ENCODE assay signal across 13 mouse cellular contexts in genomic region chr14:8111545-8111944, GRCm38 (mm10). TPM values are rescaled to one million over a fixed set of nuclear protein-coding genes. Genes with fewer than 3 reads are reported as not detected.
DNase-seq lines count a peak whose midpoint lies in the region; ATAC-seq and TF ChIP-seq lines count a peak whose summit lies in the region.
"Had no signal": no experiment of that assay in that cellular context is flagged by ENCODE, and none has a peak within 500 bp of the region (broad histone marks: within the 10 kb centered on the region; RNA-seq: fewer than 3 reads in every experiment).

No protein-coding gene starts in this region.

- 48% methylated on average over 6 of the region's 6 CpGs for WGBS in heart, embryonic 12.5 days
- 70% methylated on average over 6 of the region's 6 CpGs for WGBS in heart, adult 2 months
- WGBS in lung, adult 2 months = 73% methylated on average over 6 of the region's 6 CpGs
- whole genome bisulfite sequencing in stomach, embryonic 15.5 days = 73% methylated on average over 6 of the region's 6 CpGs

- no peak for TF ChIP-seq EP300 in heart, adult 2 months (IDR thresholded peaks at IDR 0.05; ENCODE audit: insufficient read depth, low read depth, low read length)

- H3K9ac ChIP-seq in heart, embryonic 12.5 days = no peak overlapping the region
- H3K9ac ChIP-seq in heart, adult 2 months (ENCODE audit: low read depth, low read length) = no peak overlapping the region
- H3K9ac ChIP-seq in stomach, embryonic 15.5 days = no peak overlapping the region
- H3K9ac ChIP-seq: midbrain, embryonic 12.5 days had no signal

- peaks cover 15% of the 10 kb centered on the region for H3K4me1 ChIP-seq in heart, embryonic 12.5 days (replicated peaks)
- peaks cover 6% of the 10 kb centered on the region for H3K4me1 ChIP-seq in heart, adult 2 months (ENCODE audit: control insufficient read depth, insufficient read depth, low read length)
- peaks cover 3% of the 10 kb centered on the region; the same call in 1 of the 2 replicates for H3K4me1 ChIP-seq in lung, adult 2 months (ENCODE audit: control insufficient read depth, insufficient read depth, low read length)
- no peaks in the 10 kb centered on the region for H3K4me1 ChIP-seq in stomach, embryonic 15.5 days
- H3K4me1 ChIP-seq: midbrain, embryonic 12.5 days had no signal

- H3K79me2 ChIP-seq in heart, adult 2 months (replicated peaks; ENCODE audit: control insufficient read depth, insufficient read depth, low read length) = no peaks in the 10 kb centered on the region

- intact Hi-C loops in heart, adult 2 months (cut with DNase I) = no loop called here
- intact Hi-C loops in gastrocnemius, adult 2 months (cut with DNase I) = no loop called here

- peak; percentile 36; the same call in 1 of the 2 replicates for ATAC-seq in heart, embryonic 12.5 days (ENCODE audit: insufficient number of reproducible peaks, low FRiP score)
- peak; percentile 61 for ATAC-seq in stomach, embryonic 15.5 days (ENCODE audit: insufficient read depth, low FRiP score, low read depth)

- H3K36me3 ChIP-seq in heart, embryonic 12.5 days = 0 out of 2 replicates have a peak, but pooled peaks cover 2% of the 10 kb centered on the region
- no peaks in the 10 kb centered on the region for H3K36me3 ChIP-seq in heart, adult 2 months (ENCODE audit: control insufficient read depth, insufficient read depth, low read length)
- no peaks in the 10 kb centered on the region for H3K36me3 ChIP-seq in stomach, embryonic 15.5 days
- H3K36me3 ChIP-seq: midbrain, embryonic 12.5 days had no signal

- H3K27me3 ChIP-seq in heart, embryonic 12.5 days (replicated peaks) = no peaks in the 10 kb centered on the region
- H3K27me3 ChIP-seq in heart, adult 2 months (ENCODE audit: control insufficient read depth, insufficient read depth, low read length) = no peaks in the 10 kb centered on the region
- no peaks in the 10 kb centered on the region for H3K27me3 ChIP-seq in stomach, embryonic 15.5 days (replicated peaks)
- H3K27me3 ChIP-seq: midbrain, embryonic 12.5 days had no signal

- TF ChIP-seq POLR2A in heart, adult 2 months (IDR thresholded peaks at IDR 0.05; ENCODE audit: insufficient read depth, low read depth, low read length) = no peak
- TF ChIP-seq POLR2A in lung, adult 2 months (IDR thresholded peaks at IDR 0.05; ENCODE audit: borderline replicate concordance, extremely low read depth, low read depth, low read length) = no peak

- DNase-seq in heart, adult 2 months = no peak
- peak; percentile 15 for DNase-seq in kidney, adult 18-20 months
- DNase-seq in kidney, adult 9 months = no peak
- DNase-seq in lung, postnatal 36 days = peak; percentile 38
- DNase-seq in lung, adult 2 months = no peak
- no peak for DNase-seq in gastrocnemius, adult 2 months
- DNase-seq: cerebellum, adult 18-20 months; layer of hippocampus, postnatal 36 days; left cerebral cortex, postnatal 4 days had no signal

- H3K27ac ChIP-seq in heart, embryonic 12.5 days (ENCODE audit: poor library complexity, severe bottlenecking) = peak overlapping the region; percentile 29; the same call in 1 of the 2 replicates
- H3K27ac ChIP-seq in heart, adult 2 months = no peak overlapping the region
- no peak overlapping the region for H3K27ac ChIP-seq in stomach, embryonic 15.5 days
- H3K27ac ChIP-seq in gastrocnemius, adult 2 months = no peak overlapping the region
- H3K27ac ChIP-seq: midbrain, embryonic 12.5 days had no signal

- TF ChIP-seq CTCF in heart, adult 2 months (IDR thresholded peaks at IDR 0.05) = no peak
- no peak for TF ChIP-seq CTCF in lung, adult 2 months (IDR thresholded peaks at IDR 0.05; ENCODE audit: insufficient read depth, low read length)
- no peak for TF ChIP-seq CTCF in gastrocnemius, adult 2 months (IDR thresholded peaks at IDR 0.05)

- no peak overlapping the region for H3K4me2 ChIP-seq in heart, embryonic 12.5 days
- no peak overlapping the region for H3K4me2 ChIP-seq in stomach, embryonic 15.5 days
- H3K4me2 ChIP-seq: midbrain, embryonic 12.5 days had no signal

- no peak overlapping the region for H3K4me3 ChIP-seq in heart, embryonic 12.5 days
- no peak overlapping the region for H3K4me3 ChIP-seq in heart, adult 2 months
- H3K4me3 ChIP-seq in lung, adult 2 months (replicated peaks; ENCODE audit: extremely low read depth, low read depth, low read length) = no peak overlapping the region
- H3K4me3 ChIP-seq in stomach, embryonic 15.5 days (replicated peaks) = no peak overlapping the region
- no peak overlapping the region for H3K4me3 ChIP-seq in gastrocnemius, adult 2 months
- H3K4me3 ChIP-seq: midbrain, embryonic 12.5 days had no signal

- no peaks in the 10 kb centered on the region for H3K9me3 ChIP-seq in heart, embryonic 12.5 days (replicated peaks)
- no peaks in the 10 kb centered on the region for H3K9me3 ChIP-seq in stomach, embryonic 15.5 days
- H3K9me3 ChIP-seq: G1E; midbrain, embryonic 12.5 days had no signal

RNA-seq across cellular contexts. Expression of gene Pxk, which starts 13.5 kb away (rescaled TPM):
- polyA plus RNA-seq in heart, embryonic 12.5 days (2016; fragmentation: Nextera tagmentation; extraction: Ambion mirVana) = 25.5 and 27.7 TPM in 2 replicates
- total RNA-seq in heart, adult 2 months (2021) = 10 to 100 TPM; 23.1 to 24.6 TPM
- polyA plus RNA-seq in heart, adult 2 months (2012; rRNA removed) = 18.3 and 27.3 TPM in 2 replicates
- 25.5 and 28.3 TPM in 2 replicates for polyA plus RNA-seq in lung, adult 2 months (2012; rRNA removed)
- 39.0 and 39.6 TPM in 2 replicates for polyA plus RNA-seq in stomach, embryonic 15.5 days (2015; fragmentation: Nextera tagmentation; extraction: Ambion mirVana)
- 10 to 100 TPM; 12.4 to 12.7 TPM for total RNA-seq in gastrocnemius, adult 2 months (2021)

RNA-seq across cellular contexts. Expression of gene Rpp14, which starts 31.4 kb away (rescaled TPM):
- 42.2 and 42.6 TPM in 2 replicates for polyA plus RNA-seq in heart, embryonic 12.5 days (2016; fragmentation: Nextera tagmentation; extraction: Ambion mirVana)
- total RNA-seq in heart, adult 2 months (2021) = 10 to 100 TPM; 23.1 to 29.7 TPM
- 11.2 and 16.7 TPM in 2 replicates for polyA plus RNA-seq in heart, adult 2 months (2012; rRNA removed)
- 6.1 and 8.2 TPM in 2 replicates for polyA plus RNA-seq in lung, adult 2 months (2012; rRNA removed)
- 48.8 and 52.3 TPM in 2 replicates for polyA plus RNA-seq in stomach, embryonic 15.5 days (2015; fragmentation: Nextera tagmentation; extraction: Ambion mirVana)
- 10 to 100 TPM; 24.2 to 31.5 TPM for total RNA-seq in gastrocnemius, adult 2 months (2021)

Comparison
In these comparisons a context has a peak if more than half of its experiments do, and no peak if none do; other contexts are left out.
1. DNase-seq: peak in kidney, adult 18-20 months (single experiment) and lung, postnatal 36 days (single experiment); none in heart, adult 2 months (0 of 2), kidney, adult 9 months (single experiment), lung, adult 2 months (single experiment) and gastrocnemius, adult 2 months (single experiment).